Mouse (Mus musculus) CH12.LX (cell line): ENCODE results near the gene Rhcg. TPM values are rescaled to one million over a fixed set of nuclear protein-coding genes. Genes with fewer than 3 reads are reported as not detected.

Experiments
- DNase-seq: peaks from one replicate; pipeline ENCODE4 v3.0.0-alpha.2; 2013; ENCODE audit errors: extremely low read depth
- H3K27ac ChIP-seq: 2 replicates; pipeline ENCODE4 v1.5.1; 2012; ENCODE audit warnings: low read depth, mild to moderate bottlenecking, control low read depth, moderate library complexity; ENCODE audit not compliant: insufficient read depth
- H3K27me3 ChIP-seq: replicated peaks from 2 replicates; pipeline ENCODE3; 2012; ENCODE audit warnings: inconsistent platforms
- H3K36me3 ChIP-seq, 2 experiments: replicated peaks in 1 of 2; 2 replicates each; pipeline versions ENCODE3 to v1.6.1; 2012; ENCODE audit warnings: inconsistent platforms in 1 of 2, low read length in 1 of 2, mild to moderate bottlenecking in 1 of 2, mixed read lengths in 1 of 2, moderate library complexity in 1 of 2; ENCODE audit not compliant: control insufficient read depth in 1 of 2, insufficient read depth in 1 of 2
- H3K4me1 ChIP-seq, 2 experiments: 2 replicates each; pipeline ENCODE4 v1.6.1; 2012; ENCODE audit warnings: inconsistent platforms in 1 of 2, moderate library complexity in 1 of 2; ENCODE audit not compliant: insufficient read depth in 2 of 2, control insufficient read depth in 1 of 2
- H3K4me2 ChIP-seq: 2 replicates; pipeline ENCODE4 v1.6.1; 2012; ENCODE audit warnings: low read depth, mild to moderate bottlenecking, control low read depth; ENCODE audit not compliant: poor library complexity, insufficient read depth, severe bottlenecking
- H3K4me3 ChIP-seq, 3 experiments: fragments of 150-350 bp in 1 of 3; sonication (generic) in 1 of 3; replicated peaks in 1 of 3; 2 replicates each; pipeline versions ENCODE3 to v1.5.1; 2011 to 2012; ENCODE audit warnings: low read depth in 2 of 3, low read length in 2 of 3, mild to moderate bottlenecking in 2 of 3, moderate library complexity in 2 of 3, control low read depth in 1 of 3, improper control_type of control experiment in 1 of 3, inconsistent platforms in 1 of 3, mixed read lengths in 1 of 3; ENCODE audit not compliant: poor library complexity in 1 of 3
- H3K79me2 ChIP-seq: replicated peaks from 2 replicates; pipeline ENCODE4 v1.6.1; 2012; ENCODE audit warnings: mild to moderate bottlenecking, moderate library complexity; ENCODE audit not compliant: control insufficient read depth, poor library complexity, insufficient read depth, severe bottlenecking; ENCODE audit errors: extremely low read depth
- H3K9ac ChIP-seq: 2 replicates; pipeline ENCODE4 v1.6.1; 2012; ENCODE audit warnings: low read depth, mild to moderate bottlenecking, control low read depth, moderate library complexity; ENCODE audit not compliant: insufficient read depth
- H3K9me3 ChIP-seq: replicated peaks from 2 replicates; pipeline ENCODE3; 2012; ENCODE audit warnings: low read length, inconsistent platforms, mixed read lengths
- BHLHE40 ChIP-seq: IDR thresholded peaks from 2 replicates; pipeline ENCODE4 v1.6.1; 2011; ENCODE audit warnings: mild to moderate bottlenecking, low read depth, low read length, improper control_type of control experiment
- CHD1 ChIP-seq: IDR thresholded peaks from 2 replicates; pipeline ENCODE4 v1.6.1; 2012; ENCODE audit warnings: low read depth, low read length, improper control_type of control experiment, inconsistent platforms
- E2F4 ChIP-seq: IDR thresholded peaks from 2 replicates; pipeline ENCODE4 v1.6.1; 2011; ENCODE audit warnings: low read depth, low read length, improper control_type of control experiment; ENCODE audit not compliant: insufficient replicate concordance
- ELF1 ChIP-seq: IDR thresholded peaks from 2 replicates; pipeline ENCODE4 v1.6.1; 2014; ENCODE audit warnings: low read depth, mild to moderate bottlenecking, inconsistent platforms, low read length, improper control_type of control experiment
- EP300 ChIP-seq: IDR thresholded peaks from 2 replicates; pipeline ENCODE4 v1.6.1; 2011; ENCODE audit warnings: low read length, improper control_type of control experiment
- GABPA ChIP-seq: IDR thresholded peaks from 2 replicates; pipeline ENCODE4 v1.6.1; 2012; ENCODE audit warnings: low read depth, low read length, improper control_type of control experiment, inconsistent platforms; ENCODE audit not compliant: insufficient replicate concordance
- IRF4 ChIP-seq: IDR thresholded peaks from 2 replicates; pipeline ENCODE4 v1.6.1; 2014; ENCODE audit warnings: low read depth, mild to moderate bottlenecking, inconsistent platforms, low read length, improper control_type of control experiment
- JUND ChIP-seq: conservative IDR thresholded peaks from 2 replicates; pipeline ENCODE4 v1.6.1; 2011; ENCODE audit warnings: low read depth, low read length, improper control_type of control experiment
- KAT2A ChIP-seq: IDR thresholded peaks from 2 replicates; pipeline ENCODE4 v1.6.1; 2012; ENCODE audit warnings: low read length, improper control_type of control experiment, inconsistent platforms; ENCODE audit not compliant: insufficient replicate concordance
- MAFK ChIP-seq: IDR thresholded peaks from 2 replicates; pipeline ENCODE4 v1.6.1; 2011; ENCODE audit warnings: low read length, improper control_type of control experiment; ENCODE audit not compliant: insufficient replicate concordance
- MAX ChIP-seq: IDR thresholded peaks from 2 replicates; pipeline ENCODE4 v1.6.1; 2011; ENCODE audit warnings: low read length, improper control_type of control experiment
- MAZ ChIP-seq: IDR thresholded peaks from 2 replicates; pipeline ENCODE4 v1.6.1; 2012; ENCODE audit warnings: low read depth, mild to moderate bottlenecking, inconsistent platforms, low read length, improper control_type of control experiment, moderate library complexity
- MYC ChIP-seq: IDR thresholded peaks from 2 replicates; pipeline ENCODE4 v1.6.1; 2011; ENCODE audit warnings: low read depth, mild to moderate bottlenecking, improper control_type of control experiment, low read length
- PAX5 ChIP-seq: IDR thresholded peaks from 2 replicates; pipeline ENCODE4 v1.6.1; 2012; ENCODE audit warnings: low read length, inconsistent platforms, mixed read lengths
- POLR2AphosphoS2 ChIP-seq: IDR thresholded peaks from 2 replicates; pipeline ENCODE4 v1.6.1; 2011; ENCODE audit warnings: low read depth, low read length, improper control_type of control experiment
- RCOR1 ChIP-seq: conservative IDR thresholded peaks from 2 replicates; pipeline ENCODE4 v1.6.1; 2012; ENCODE audit warnings: low read depth, mild to moderate bottlenecking, inconsistent platforms, low read length, improper control_type of control experiment
- SIN3A ChIP-seq: IDR thresholded peaks from 2 replicates; pipeline ENCODE4 v1.6.1; 2012; ENCODE audit warnings: low read length, improper control_type of control experiment, inconsistent platforms
- SMC3 ChIP-seq: IDR thresholded peaks from 2 replicates; pipeline ENCODE4 v1.6.1; 2011; ENCODE audit warnings: low read depth, low read length, improper control_type of control experiment
- UBTF ChIP-seq: IDR thresholded peaks from 2 replicates; pipeline ENCODE4 v1.6.1; 2012; ENCODE audit warnings: low read depth, mild to moderate bottlenecking, inconsistent platforms, low read length, improper control_type of control experiment, moderate library complexity
- ZC3H11A ChIP-seq: IDR thresholded peaks from 2 replicates; pipeline ENCODE4 v1.6.1; 2012; ENCODE audit warnings: low read depth, mild to moderate bottlenecking, inconsistent platforms, low read length, improper control_type of control experiment
- ZKSCAN1 ChIP-seq: IDR thresholded peaks from 2 replicates; pipeline ENCODE4 v1.6.1; 2012; ENCODE audit warnings: low read depth, inconsistent platforms, low read length, improper control_type of control experiment, borderline replicate concordance
- ZMIZ1 ChIP-seq: IDR thresholded peaks from 2 replicates; pipeline ENCODE4 v1.6.1; 2012; ENCODE audit warnings: low read depth, mild to moderate bottlenecking, inconsistent platforms, low read length, improper control_type of control experiment
- dilution Hi-C: fragments of 300-500 bp; cut with MboI; formaldehyde crosslinking; loops from 2 replicates; pipeline ENCODE4 v1.14.3; 2020; ENCODE audit warnings: low sequenced_read_pairs; ENCODE audit not compliant: extremely low pct_unique_long_range_greater_than_20kb, extremely low pct_ligation_motif_present
- in situ Hi-C: fragments of 300-500 bp; cut with MboI; formaldehyde crosslinking; loops from 3 replicates; pipeline ENCODE4 v1.14.3; 2019; ENCODE audit warnings: low sequenced_read_pairs, low pct_ligation_motif_present, low pct_unique_long_range_greater_than_20kb, mixed read lengths
- polyA plus RNA-seq: library from polyadenylated mRNA; unstranded; fragments of >175 nt; gene quantifications from 2 replicates; pipeline ENCODE4 v1.2.1, GENCODE M21; 2012; ENCODE audit warnings: low read depth; ENCODE audit not compliant: insufficient read length
- total RNA-seq, 2 experiments: library from RNA; depleted of rRNA; stranded (reverse); fragments of 300-350 nt in 1 of 2; fragments of >200 nt in 1 of 2; gene quantifications; 2 replicates each; pipeline ENCODE4 v1.2.3; 2012 to 2014

Gene Rhcg
- total and polyA plus RNA-seq, 3 experiments: not detected

DNA sequence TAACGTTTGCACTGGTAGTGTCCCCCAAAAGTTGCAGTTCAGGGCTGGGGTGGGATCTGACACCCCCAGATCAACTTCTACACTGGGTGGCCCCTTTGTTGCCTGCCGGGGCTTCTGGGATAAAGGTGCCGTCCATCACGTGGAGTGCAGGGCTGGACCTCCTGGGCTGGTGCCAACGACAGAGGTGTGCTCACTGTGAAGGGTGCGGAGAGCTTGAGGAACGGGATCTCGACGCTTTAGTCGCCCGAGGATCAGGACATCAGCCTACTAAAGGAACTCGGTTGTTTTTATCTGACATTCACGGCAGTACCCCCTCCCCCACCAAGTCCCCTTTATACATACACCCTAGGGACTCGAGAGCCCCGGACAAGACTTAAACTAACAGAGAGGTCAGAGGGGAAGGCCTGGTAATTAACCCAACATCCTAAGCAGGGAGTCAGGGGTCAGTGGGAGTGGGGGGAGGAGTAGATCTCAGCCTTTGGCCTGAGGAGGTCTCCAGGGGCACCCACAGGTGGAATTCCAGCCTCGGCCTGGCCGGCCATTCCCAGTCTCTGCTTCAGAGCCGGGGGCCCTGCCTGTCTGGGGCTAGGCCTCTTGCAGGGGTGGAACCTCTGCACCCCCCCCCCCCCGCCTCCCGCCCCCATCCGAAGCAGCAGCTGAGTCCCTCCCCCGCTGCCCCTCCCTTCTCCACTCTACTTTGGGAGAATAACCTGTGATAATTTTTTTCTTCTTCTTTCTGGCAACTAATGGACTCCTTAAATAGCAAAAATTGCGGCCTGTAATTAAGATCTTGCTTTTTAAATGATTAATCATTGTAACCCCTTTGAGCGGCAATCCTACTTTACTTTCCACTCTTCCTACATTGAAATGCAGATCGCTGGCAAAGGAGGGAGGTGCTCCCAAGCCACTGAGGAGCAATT is 39.3 kb downstream of the Rhcg start:
- H3K9ac ChIP-seq: no peak overlapping the region

GRCm38 (mm10) chr7:79577096-79577874 is 40.2 kb downstream of the Rhcg start:
- no peak overlapping the region for H3K4me3 ChIP-seq
- dilution Hi-C loops (no loop called here), in situ Hi-C loops (no loop called here)
- H3K36me3 ChIP-seq: no peaks in the 10 kb centered on the region
- no peak for DNase-seq
- no peak overlapping the region for H3K4me2 ChIP-seq
- no peak overlapping the region for H3K27ac ChIP-seq
- no peaks in the 10 kb centered on the region for H3K4me1 ChIP-seq
- no peaks in the 10 kb centered on the region for H3K79me2 ChIP-seq
- H3K27me3 ChIP-seq: peaks cover 93% of the 10 kb centered on the region
- TF ChIP-seq ZC3H11A: no peak
- no peak overlapping the region for H3K9ac ChIP-seq
- H3K9me3 ChIP-seq: no peaks in the 10 kb centered on the region

More for the DNA sequence above, 39.3 kb downstream of the Rhcg start:
- no peaks in the 10 kb centered on the region for H3K9me3 ChIP-seq
- H3K4me2 ChIP-seq: no peak overlapping the region
- H3K4me3 ChIP-seq: no peak overlapping the region
- TF ChIP-seq PAX5 (no peak), JUND (no peak), MAFK (no peak), E2F4 (no peak), MAZ (no peak), MAX (no peak), ZC3H11A (no peak), SIN3A (no peak), IRF4 (no peak)
- H3K27ac ChIP-seq: no peak overlapping the region
- dilution Hi-C loops: no loop called here
- H3K36me3 ChIP-seq: no peaks in the 10 kb centered on the region
- DNase-seq: no peak
- in situ Hi-C loops: no loop called here
- no peaks in the 10 kb centered on the region for H3K4me1 ChIP-seq
- H3K79me2 ChIP-seq: no peaks in the 10 kb centered on the region
- H3K27me3 ChIP-seq: peaks cover 92% of the 10 kb centered on the region

GRCm38 (mm10) chr7:79576659-79577058 is 40.8 kb downstream of the Rhcg start:
- in situ Hi-C loops: no loop called here
- H3K27me3 ChIP-seq: peaks cover 93% of the 10 kb centered on the region
- TF ChIP-seq MAZ (no peak), CHD1 (no peak), IRF4 (0 out of 2 replicates have a peak, but pooled peaks have one; percentile 16), UBTF (no peak), BHLHE40 (no peak), KAT2A (no peak), GABPA (no peak), RCOR1 (no peak), POLR2AphosphoS2 (no peak), ZKSCAN1 (no peak), SMC3 (peak; percentile 45), ZMIZ1 (no peak), ZC3H11A (no peak), MYC (no peak), ELF1 (no peak), EP300 (no peak)

More at GRCm38 (mm10) chr7:79576659-79577058, 40.8 kb downstream of the Rhcg start:
- no peak overlapping the region for H3K27ac ChIP-seq
- H3K4me3 ChIP-seq: no peak overlapping the region
- H3K4me1 ChIP-seq: no peaks in the 10 kb centered on the region
- dilution Hi-C loops: no loop called here
- H3K9ac ChIP-seq: no peak overlapping the region
- peak; percentile 38 for DNase-seq
- no peak overlapping the region for H3K4me2 ChIP-seq
- no peaks in the 10 kb centered on the region for H3K36me3 ChIP-seq
- no peaks in the 10 kb centered on the region for H3K79me2 ChIP-seq
- H3K9me3 ChIP-seq: no peaks in the 10 kb centered on the region
